Mouse (Mus musculus) retina, postnatal 7 days (tissue): Measurements from ENCODE around the gene 6430550D23Rik.
"Not testable (repeated sequence)": the region's sequence is repeated elsewhere in the genome, so short reads cannot be mapped to it uniquely, and the experiment has no call there.

ENCODE experiments used
- DNase-seq: peaks from one replicate; pipeline ENCODE4 v3.0.0-alpha.2; 2012; ENCODE audit warnings: low read depth, low spot score

Gene 6430550D23Rik

DNA sequence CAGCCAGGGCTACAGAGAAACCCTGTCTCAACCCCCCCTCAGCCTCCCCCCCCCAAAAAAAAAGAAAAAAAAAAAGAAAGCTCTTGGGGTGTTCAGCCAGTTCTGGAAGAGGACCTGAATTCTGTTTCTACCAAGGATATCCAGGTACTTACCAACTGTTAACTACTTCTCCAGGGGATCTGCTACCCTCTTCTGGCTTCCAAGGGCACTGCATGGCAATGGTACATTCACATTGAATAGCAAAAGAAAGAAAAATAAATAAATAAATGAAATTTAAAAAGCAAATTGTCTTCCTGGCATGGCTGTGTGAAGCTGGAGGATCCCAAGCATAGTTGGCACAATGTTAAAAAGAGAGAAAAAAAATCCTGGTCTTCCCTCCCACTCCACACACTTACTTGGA, 55.8 kb downstream of the 6430550D23Rik start:
- no peak for DNase-seq

- no peak for DNase-seq
Measured at GRCm38 (mm10) chr2:155949362-155949761, 58.4 kb downstream of the 6430550D23Rik start.

- DNase-seq: no peak
Measured at GRCm38 (mm10) chr2:155947390-155948002, 60.3 kb downstream of the 6430550D23Rik start.

GRCm38 (mm10) chr2:155946499-155946898, 61.3 kb downstream of the 6430550D23Rik start:
- DNase-seq: no peak

DNA sequence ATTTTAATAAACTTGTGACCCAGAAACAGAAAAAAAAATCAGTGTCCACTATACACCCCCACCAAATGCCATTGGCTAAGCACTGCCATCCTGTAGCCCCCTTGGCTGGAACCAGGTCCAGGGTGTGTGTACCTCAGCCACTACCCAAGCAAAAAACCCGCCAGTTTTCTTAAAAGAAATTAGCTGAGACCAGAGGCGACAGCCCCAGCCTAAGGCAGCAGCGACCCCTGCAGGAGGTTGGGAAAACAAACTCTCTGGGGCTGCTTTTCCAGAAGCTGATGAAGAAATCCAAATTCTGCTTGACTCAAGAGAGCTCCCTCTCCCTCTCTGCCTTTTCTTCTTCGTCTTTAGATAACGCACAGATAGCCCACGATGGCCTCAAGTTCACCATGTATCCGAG, 61.7 kb downstream of the 6430550D23Rik start:
- DNase-seq: no peak

GRCm38 (mm10) chr2:155945580-155945979, 62.2 kb downstream of the 6430550D23Rik start:
- DNase-seq: no peak

- no peak for DNase-seq
Measured at GRCm38 (mm10) chr2:155945124-155945523, 62.7 kb downstream of the 6430550D23Rik start, which contains the start of gene Gdf5. Gene Gdf5 (minus strand): TSS chr2:155945367.

- no peak for DNase-seq
Measured at GRCm38 (mm10) chr2:155944685-155945084, 63.1 kb downstream of the 6430550D23Rik start.

GRCm38 (mm10) chr2:155943463-155943862, 64.3 kb downstream of the 6430550D23Rik start:
- no peak for DNase-seq

GRCm38 (mm10) chr2:155941697-155942442, 65.9 kb downstream of the 6430550D23Rik start:
- no peak for DNase-seq

- DNase-seq: no peak
Measured at GRCm38 (mm10) chr2:155940681-155941080, 67.1 kb downstream of the 6430550D23Rik start, which contains the start of gene Gm15557. Gene Gm15557 (plus strand): TSS chr2:155940728.

GRCm38 (mm10) chr2:155939897-155940529, 67.8 kb downstream of the 6430550D23Rik start:
- DNase-seq: no peak

- peak; percentile 94 for DNase-seq
Measured at GRCm38 (mm10) chr2:155929531-155930442, 78.0 kb downstream of the 6430550D23Rik start, which contains the start of gene Uqcc1. Gene Uqcc1 (minus strand): TSS chr2:155930310.

- DNase-seq: no peak
Measured at GRCm38 (mm10) chr2:155928711-155929345, 78.9 kb downstream of the 6430550D23Rik start.

- not testable (repeated sequence) for DNase-seq
Measured at GRCm38 (mm10) chr2:155925213-155925612, 82.6 kb downstream of the 6430550D23Rik start.
